Mouse (Mus musculus) gastrocnemius, postnatal 10 days (tissue): ENCODE measurements at regions not wholly inside any gene's neighbourhood (a gene's known extent, or its start where the extent isn't known, plus 50 kb on each side); places are given as distances from the start of the nearest gene placed in this dataset.

ENCODE experiments used
- DNase-seq: peaks from one replicate; pipeline ENCODE4 v3.0.0; 2021; ENCODE audit warnings: mixed read lengths

DNA sequence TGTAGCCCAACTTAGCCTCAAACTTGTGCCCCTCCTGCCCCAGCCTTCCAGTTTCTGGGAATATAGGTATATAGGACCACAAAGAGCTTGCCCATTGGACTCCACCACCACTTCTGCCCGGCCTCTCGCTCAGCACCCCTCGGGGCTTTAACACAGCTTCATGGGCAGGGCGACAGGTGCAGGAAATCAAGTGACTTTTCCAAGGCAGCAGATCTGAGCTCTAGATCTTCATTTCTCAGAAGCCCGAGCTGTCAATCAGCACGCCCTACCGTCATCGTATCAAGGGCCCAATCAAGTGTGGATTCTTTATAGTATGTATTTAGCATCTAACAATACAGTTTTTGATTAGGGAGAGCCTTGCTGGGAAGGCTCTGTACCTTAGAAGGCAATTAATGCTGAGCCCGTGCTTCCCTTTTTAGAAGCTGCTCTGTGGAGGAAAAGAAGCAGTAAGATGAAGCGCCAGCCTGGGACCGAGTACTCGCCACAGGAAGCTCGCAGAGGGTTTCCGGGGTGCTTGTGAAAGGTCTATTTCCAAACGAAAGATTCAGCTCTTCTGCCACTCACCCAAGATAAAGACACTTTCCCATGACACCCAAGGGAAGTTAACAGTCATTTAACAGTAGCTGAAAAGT, 56.9 kb upstream of the E2f3 start:
- DNase-seq = no peak

DNA sequence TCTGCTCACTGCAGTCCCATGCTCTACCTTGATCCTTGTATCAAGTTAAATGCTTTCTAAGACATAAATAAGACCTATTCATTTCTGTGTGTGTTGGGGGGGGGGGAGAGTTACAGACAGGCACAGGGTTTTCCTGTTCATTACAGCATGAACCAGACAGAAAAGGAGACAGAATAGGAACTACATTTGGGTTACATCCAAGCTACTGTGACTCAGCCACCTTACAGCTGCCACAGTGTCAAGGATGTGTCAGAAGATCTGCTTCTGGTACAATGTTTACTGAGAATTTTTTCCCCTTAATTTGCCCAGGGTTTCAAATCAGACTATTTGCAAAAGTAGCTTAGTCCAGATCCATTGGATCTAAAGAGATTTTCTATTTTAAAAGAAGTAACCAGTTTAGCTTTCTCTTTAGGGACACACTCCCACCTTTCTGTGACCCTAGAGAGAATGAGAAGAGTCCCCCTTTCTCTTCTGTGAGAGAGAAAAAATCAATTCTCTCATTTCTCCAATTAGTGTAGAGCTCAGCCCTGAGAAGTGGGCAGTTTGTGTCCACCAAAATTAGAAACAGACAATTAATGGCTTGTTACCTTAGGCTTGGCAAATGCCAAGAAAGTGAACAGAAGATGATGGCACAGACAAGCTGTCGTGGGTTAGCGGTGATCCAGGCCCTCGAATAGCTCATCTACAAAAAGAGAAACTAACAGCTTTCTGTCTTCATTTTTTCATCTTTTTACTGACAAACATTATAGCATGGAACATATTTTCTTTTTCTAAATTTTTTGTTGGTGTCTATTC, 55.8 kb upstream of the E2f3 start:
- DNase-seq = no peak

DNA sequence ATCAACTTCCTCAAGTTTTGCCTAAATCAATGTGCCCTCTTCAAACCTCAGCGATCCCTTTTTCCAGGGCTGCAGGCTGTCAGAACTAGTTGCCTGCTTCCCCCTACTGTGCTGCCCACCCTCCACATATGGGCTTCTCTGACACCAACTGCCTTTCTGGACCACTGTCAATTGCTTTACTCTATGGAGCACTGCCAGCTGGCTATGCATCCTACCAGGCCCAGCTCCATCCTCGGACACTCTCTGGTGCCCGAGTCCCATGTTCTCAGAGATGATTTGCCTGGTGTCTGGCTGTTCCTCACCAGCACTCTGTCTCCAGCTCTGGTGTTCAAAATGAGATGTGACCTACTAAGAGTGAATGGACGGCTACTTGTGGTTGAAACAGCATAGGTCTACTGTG, 54.4 kb upstream of the E2f3 start:
- DNase-seq = no peak

DNA sequence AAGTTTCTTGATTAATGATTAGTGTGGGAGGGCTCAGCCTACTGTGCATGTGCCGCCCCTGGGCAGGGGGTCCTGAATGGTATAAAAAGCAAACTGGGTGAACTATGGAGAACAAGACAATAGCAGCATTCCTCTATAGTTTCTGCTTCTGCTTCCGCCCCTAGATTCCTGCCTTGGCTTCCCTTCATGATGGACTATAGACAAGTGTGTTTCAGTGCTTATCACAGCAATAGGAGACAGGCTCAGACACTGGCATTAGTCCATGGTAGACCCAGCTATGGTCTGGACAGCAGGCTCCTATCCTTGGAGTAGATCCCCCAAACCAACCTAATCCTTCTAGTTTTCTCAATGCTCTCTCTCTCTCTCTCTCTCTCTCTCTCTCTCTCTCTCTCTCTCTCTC, 53.9 kb upstream of the E2f3 start:
- DNase-seq = no peak

DNA sequence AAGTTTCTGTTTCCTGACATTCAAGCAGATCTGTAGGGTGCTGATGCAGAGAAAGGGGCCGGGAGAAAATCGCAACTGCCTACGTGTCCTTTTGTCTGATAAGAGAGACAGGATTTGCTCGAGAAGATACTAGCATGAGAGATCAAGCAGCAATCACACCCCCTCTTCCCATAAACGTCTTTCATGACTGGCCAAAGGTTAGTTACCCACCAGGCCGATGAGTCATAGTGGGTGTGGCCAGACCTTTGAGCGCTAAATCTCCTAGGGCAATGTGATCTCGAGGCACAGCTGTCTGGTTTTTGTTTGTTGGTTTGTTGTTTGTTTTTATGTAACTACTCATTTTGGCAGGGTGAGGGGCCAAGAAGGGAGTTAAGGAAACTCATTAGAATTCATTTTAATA, 50.7 kb upstream of the E2f3 start:
- DNase-seq = no peak

DNA sequence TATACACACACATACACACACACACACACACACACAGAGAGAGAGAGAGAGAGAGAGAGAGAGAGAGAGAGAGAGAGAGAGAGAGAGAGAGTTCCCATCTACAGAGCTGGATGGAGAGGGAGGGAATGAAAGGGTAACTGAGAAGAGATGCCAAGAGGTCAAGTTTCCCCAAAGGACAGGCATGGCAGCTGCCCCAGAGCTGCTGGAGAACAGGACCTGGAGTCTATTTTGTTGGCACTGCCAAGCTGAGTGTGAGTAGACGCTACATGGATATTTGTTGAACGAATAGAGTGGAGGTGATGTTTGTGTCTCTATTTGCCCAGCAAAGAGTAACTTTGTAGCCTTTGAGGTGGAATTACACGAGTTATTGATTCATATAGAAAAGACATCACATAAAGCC, 50.2 kb upstream of the E2f3 start:
- no peak for DNase-seq
